Mouse (Mus musculus): ENCODE data around the gene Klhl32. TPM values are rescaled to one million over a fixed set of nuclear protein-coding genes. Genes with fewer than 3 reads are reported as not detected.

Klhl32 gene
- polyA plus RNA-seq, 1 experiment = not detected

DNA sequence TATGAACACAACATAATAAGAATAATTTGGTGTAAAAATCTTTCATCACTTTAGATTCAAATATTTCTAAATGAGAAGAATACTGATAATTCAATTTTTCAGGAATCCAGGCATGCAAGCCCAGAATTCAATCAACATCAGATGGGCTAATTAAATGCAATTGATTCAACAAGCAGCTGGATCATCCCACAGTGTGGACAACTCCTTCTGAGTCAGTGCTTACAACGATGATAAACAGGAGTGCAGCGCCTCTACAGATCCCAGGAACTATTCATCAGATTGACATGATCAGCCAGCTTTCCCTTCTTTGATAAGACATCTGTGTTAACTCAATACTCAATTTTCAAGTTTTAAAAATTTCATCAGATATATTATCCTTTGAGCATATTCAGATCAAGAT is 86.4 kb downstream of the Klhl32 start:
- TF ChIP-seq POLR2A (IDR thresholded peaks at IDR 0.05; ENCODE audit: borderline replicate concordance, low read depth, low read length) (no peak), CTCF (IDR thresholded peaks at IDR 0.05; ENCODE audit: low read depth, low read length) (no peak)
- Histone ChIP-seq H3K27ac (ENCODE audit: insufficient read depth, low read depth, low read length) (no peak overlapping the region), H3K4me3 (ENCODE audit: insufficient read depth, low read length) (no peak overlapping the region), H3K4me1 (ENCODE audit: control insufficient read depth, insufficient read depth, low read length) (no peaks in the 10 kb centered on the region)

DNA sequence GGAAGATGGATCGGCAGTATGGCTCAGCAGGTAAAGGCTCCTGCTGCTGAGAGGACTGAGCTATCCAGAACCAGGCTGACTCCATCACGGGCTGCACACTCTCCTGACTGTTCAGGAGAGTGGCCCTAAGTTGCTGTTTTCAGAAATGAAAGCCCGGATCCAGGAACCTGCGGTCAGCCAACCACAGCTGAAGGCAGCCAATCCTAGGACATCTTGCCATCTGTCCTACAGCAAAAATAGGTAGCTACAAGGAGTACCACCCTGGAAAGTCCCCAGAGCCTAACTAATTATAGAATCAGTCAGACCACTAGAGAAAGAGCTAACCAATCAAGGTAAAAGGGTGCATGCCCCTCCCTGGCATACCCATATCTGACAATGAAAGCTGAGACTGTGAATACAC is 87.5 kb downstream of the Klhl32 start:
- no peaks in the 10 kb centered on the region for H3K4me1 ChIP-seq (ENCODE audit: control insufficient read depth, insufficient read depth, low read length)
- H3K27ac ChIP-seq (ENCODE audit: insufficient read depth, low read depth, low read length) = no peak overlapping the region
- TF ChIP-seq CTCF (IDR thresholded peaks at IDR 0.05; ENCODE audit: low read depth, low read length) = no peak
- no peak for TF ChIP-seq POLR2A (IDR thresholded peaks at IDR 0.05; ENCODE audit: borderline replicate concordance, low read depth, low read length)
- no peak overlapping the region for H3K4me3 ChIP-seq (ENCODE audit: insufficient read depth, low read length)

DNA sequence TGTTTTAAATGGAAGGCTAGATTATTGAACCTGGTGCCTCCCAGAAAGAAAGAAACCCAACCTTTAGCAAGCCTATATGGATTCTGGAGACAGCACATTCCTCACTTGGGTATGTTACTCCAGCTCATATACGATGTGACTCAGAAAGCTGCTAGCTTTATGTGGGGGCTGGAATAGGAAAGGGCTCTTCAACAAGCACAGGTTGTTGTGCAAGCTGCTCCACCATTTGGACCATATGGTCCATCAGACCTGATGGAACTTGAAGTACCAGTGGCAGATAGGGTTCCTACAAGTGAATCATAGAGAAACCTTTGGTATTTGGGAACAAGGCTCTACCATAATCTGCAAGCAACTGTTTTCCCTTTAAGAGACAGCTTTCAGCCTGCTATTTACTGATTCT is 92.0 kb downstream of the Klhl32 start:
- Histone ChIP-seq H3K4me3 (ENCODE audit: insufficient read depth, low read length) (no peak overlapping the region), H3K4me1 (ENCODE audit: control insufficient read depth, insufficient read depth, low read length) (no peaks in the 10 kb centered on the region), H3K27ac (ENCODE audit: insufficient read depth, low read depth, low read length) (no peak overlapping the region)
- no peak for TF ChIP-seq CTCF (IDR thresholded peaks at IDR 0.05; ENCODE audit: low read depth, low read length)
- TF ChIP-seq POLR2A (IDR thresholded peaks at IDR 0.05; ENCODE audit: borderline replicate concordance, low read depth, low read length) = no peak

DNA sequence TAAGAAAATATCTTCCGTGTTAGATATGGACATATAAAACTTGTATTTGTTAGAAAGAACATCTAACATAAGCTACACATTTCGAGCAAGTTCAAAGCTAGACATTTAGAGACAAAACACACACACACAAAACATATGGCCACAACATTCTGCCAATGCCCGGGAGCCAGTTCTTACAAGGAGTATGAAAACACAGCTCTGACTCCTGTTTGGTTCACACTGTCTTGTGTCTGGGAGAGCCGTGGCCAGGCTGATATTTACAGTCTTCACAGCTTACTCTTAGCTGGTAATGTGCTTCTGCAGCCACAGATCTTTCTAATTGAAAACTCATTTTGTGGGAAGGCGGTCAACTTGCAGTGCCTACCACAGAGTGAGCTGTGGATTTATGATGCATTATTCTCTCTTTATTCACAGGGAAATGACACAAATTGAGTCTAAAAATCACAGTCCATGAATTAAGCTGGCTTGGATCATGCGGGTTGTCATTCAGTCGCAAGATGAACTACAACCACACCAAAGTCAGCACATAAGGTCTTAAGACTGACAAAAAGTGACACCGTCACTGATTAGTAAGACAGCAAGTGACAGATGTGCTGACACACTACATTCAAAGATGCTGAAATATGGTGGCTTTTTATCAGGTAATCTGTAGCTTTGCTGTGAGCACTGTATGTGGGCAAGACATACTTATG is 98.3 kb downstream of the Klhl32 start:
- no peaks in the 10 kb centered on the region for H3K4me1 ChIP-seq (ENCODE audit: control insufficient read depth, insufficient read depth, low read length)
- H3K27ac ChIP-seq (ENCODE audit: insufficient read depth, low read depth, low read length) = no peak overlapping the region
- H3K4me3 ChIP-seq (ENCODE audit: insufficient read depth, low read length) = no peak overlapping the region
- TF ChIP-seq CTCF (IDR thresholded peaks at IDR 0.05; ENCODE audit: low read depth, low read length) (no peak), POLR2A (IDR thresholded peaks at IDR 0.05; ENCODE audit: borderline replicate concordance, low read depth, low read length) (no peak)

DNA sequence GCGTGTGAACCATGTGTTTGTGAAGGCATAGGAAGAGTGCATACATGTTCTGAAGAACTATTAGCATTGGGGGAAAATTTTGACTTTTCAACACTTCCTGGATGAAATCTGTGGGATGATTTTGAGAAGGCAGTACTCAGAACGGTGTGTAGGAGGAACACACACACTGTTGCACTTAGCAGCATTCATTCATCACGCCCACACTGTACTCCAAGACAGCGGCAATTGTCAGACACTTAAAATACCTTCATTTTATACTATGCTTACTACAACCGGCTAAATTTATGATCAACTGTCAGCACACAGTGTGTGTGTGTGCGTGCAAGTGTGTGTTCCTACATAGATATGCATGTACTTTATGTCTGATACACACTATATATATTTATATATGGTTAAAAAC is 113.8 kb downstream of the Klhl32 start:
- no peak overlapping the region for H3K4me3 ChIP-seq (ENCODE audit: insufficient read depth, low read length)
- H3K4me1 ChIP-seq (ENCODE audit: control insufficient read depth, insufficient read depth, low read length) = no peaks in the 10 kb centered on the region
- no peak for TF ChIP-seq POLR2A (IDR thresholded peaks at IDR 0.05; ENCODE audit: borderline replicate concordance, low read depth, low read length)
- H3K27ac ChIP-seq (ENCODE audit: insufficient read depth, low read depth, low read length) = no peak overlapping the region

DNA sequence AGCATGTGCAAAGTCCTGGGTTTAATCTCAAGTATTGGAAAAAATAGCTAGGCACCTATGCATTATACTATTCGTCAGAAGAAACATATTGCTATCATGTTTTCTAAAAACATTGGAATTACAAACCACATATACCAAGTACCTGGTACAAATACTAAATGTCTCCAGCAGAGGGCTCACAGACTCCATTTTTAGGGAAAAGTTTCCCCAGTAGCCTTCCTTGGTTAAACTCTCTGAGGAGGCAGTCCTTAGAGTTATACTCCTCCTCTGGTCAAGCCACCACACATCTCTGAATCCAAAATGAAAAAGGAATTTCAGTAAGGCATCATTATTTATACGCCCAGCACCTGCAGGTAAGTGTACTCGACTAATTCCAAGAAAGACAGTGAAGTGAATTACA is 130.1 kb downstream of the Klhl32 start:
- H3K4me1 ChIP-seq (ENCODE audit: control insufficient read depth, insufficient read depth, low read length) = no peaks in the 10 kb centered on the region
- H3K27ac ChIP-seq (ENCODE audit: insufficient read depth, low read depth, low read length) = no peak overlapping the region
- no peak overlapping the region for H3K4me3 ChIP-seq (ENCODE audit: insufficient read depth, low read length)
- TF ChIP-seq POLR2A (IDR thresholded peaks at IDR 0.05; ENCODE audit: borderline replicate concordance, low read depth, low read length) (no peak), CTCF (IDR thresholded peaks at IDR 0.05; ENCODE audit: low read depth, low read length) (no peak)

DNA sequence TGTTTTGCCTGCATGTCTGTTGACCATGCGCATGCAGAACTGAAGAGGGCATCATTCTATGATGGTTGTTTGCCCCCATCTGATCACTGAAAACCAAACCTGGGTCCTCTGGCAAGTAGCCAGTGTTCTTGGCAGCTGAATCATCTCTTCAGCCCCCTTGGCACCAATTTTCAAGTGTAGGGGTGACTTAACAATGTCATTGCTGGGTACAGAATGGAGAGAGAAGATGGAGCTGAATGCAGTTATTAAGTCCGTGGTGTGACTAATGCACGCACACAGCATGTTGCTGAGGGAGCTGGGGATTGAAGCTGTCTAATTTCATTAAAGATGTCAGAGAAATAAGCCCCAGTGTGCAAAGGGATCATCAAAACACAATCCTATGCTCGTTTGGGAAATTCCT is 135.4 kb downstream of the Klhl32 start:
- no peaks in the 10 kb centered on the region for H3K4me1 ChIP-seq (ENCODE audit: control insufficient read depth, insufficient read depth, low read length)
- TF ChIP-seq CTCF (IDR thresholded peaks at IDR 0.05; ENCODE audit: low read depth, low read length) (no peak), POLR2A (IDR thresholded peaks at IDR 0.05; ENCODE audit: borderline replicate concordance, low read depth, low read length) (no peak)
- H3K4me3 ChIP-seq (ENCODE audit: insufficient read depth, low read length) = no peak overlapping the region
- no peak overlapping the region for H3K27ac ChIP-seq (ENCODE audit: insufficient read depth, low read depth, low read length)

DNA sequence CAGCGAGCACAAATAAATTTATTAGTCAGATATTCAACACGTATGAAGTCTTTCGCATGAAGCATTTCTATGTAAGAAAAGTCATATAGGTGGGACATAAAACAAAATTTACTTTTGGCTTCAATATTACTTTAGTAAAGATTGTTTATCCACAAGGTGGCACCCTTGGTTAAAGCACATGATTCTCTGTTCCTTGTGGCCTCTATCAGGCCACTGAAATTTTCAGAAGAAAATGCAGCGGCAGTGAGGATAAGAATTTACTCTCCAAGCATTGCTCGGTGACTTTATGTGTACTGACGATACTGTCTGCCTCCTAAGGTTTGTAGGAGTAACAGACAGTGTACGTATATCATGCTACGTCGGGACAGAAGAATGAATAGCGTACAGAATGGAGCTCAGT is 136.6 kb downstream of the Klhl32 start:
- Histone ChIP-seq H3K4me1 (ENCODE audit: control insufficient read depth, insufficient read depth, low read length) (no peaks in the 10 kb centered on the region), H3K4me3 (ENCODE audit: insufficient read depth, low read length) (no peak overlapping the region), H3K27ac (ENCODE audit: insufficient read depth, low read depth, low read length) (no peak overlapping the region)
- TF ChIP-seq POLR2A (IDR thresholded peaks at IDR 0.05; ENCODE audit: borderline replicate concordance, low read depth, low read length) = no peak
- no peak for TF ChIP-seq CTCF (IDR thresholded peaks at IDR 0.05; ENCODE audit: low read depth, low read length)

DNA sequence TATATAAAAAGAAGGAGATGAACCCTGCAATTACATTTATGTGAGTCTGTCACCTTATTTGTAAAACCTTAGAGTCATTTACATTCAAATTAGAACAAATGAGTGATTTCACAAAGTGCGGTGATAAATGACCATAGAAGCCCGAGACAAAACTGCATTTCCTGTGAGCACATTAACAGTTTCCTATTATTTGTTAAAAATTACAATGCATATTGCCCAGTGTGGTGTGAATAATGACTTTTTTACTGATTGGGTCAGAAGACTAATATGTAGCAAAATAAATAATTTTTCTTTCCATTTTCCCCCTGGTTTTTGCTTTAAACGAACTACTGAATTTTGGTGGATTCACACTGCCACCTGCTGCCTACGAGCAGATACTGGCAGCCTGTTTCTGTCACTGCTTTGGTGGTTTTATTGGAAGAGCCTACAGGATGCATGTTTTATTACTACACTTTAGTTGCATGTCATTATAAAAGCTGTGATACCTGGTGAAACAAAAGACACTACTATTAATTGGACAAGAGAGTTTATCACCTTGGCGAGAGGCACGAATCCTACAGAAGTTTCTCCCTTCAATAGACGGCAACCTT is 152.3 kb downstream of the Klhl32 start:
- no peaks in the 10 kb centered on the region for H3K4me1 ChIP-seq (ENCODE audit: control insufficient read depth, insufficient read depth, low read length)
- H3K27ac ChIP-seq (ENCODE audit: insufficient read depth, low read depth, low read length) = no peak overlapping the region
- no peak overlapping the region for H3K4me3 ChIP-seq (ENCODE audit: insufficient read depth, low read length)
- TF ChIP-seq POLR2A (IDR thresholded peaks at IDR 0.05; ENCODE audit: borderline replicate concordance, low read depth, low read length) (no peak), CTCF (IDR thresholded peaks at IDR 0.05; ENCODE audit: low read depth, low read length) (no peak)

DNA sequence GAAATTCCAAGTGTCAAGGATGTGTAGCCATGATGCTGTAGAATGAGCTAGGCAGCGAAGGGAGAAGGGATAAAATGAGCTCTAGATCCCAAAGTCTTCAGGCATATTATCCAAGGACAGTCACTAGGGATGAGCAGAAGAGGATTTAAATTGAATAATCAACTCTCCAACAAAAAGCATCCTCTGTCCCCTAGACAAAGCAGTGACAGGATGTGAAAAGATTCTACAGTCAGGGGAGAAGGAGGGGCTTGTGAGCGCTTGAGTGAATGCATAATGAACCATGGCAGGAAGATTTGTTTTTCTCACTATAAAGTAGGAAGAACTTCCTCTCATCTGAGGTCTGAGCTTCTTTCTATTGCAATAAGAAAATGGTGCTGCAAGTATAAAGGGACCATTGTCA is 170.8 kb downstream of the Klhl32 start:
- Histone ChIP-seq H3K27ac (ENCODE audit: insufficient read depth, low read depth, low read length) (no peak overlapping the region), H3K4me3 (ENCODE audit: insufficient read depth, low read length) (no peak overlapping the region), H3K4me1 (ENCODE audit: control insufficient read depth, insufficient read depth, low read length) (no peaks in the 10 kb centered on the region)
- TF ChIP-seq POLR2A (IDR thresholded peaks at IDR 0.05; ENCODE audit: borderline replicate concordance, low read depth, low read length) = no peak
- no peak for TF ChIP-seq CTCF (IDR thresholded peaks at IDR 0.05; ENCODE audit: low read depth, low read length)
